Mouse (Mus musculus): Measurements from ENCODE around the gene Gm10203.
"Not testable (repeated sequence)": the region's sequence is repeated elsewhere in the genome, so short reads cannot be mapped to it uniquely, and the experiment has no call there.

The Gm10203 gene

GRCm38 (mm10) chr6:149135631-149136030, 5.7 kb downstream of the Gm10203 start:
- no peak for DNase-seq

GRCm38 (mm10) chr6:149137936-149138335, 8.0 kb downstream of the Gm10203 start:
- no peak for DNase-seq

GRCm38 (mm10) chr6:149139011-149139410, 9.0 kb downstream of the Gm10203 start:
- DNase-seq = no peak

- DNase-seq = no peak
These were observed 9.5 kb downstream of the Gm10203 start, which contains the start of gene Etfbkmt for GRCm38 (mm10) chr6:149139471-149139870. Etfbkmt (plus strand) TSS chr6:149139849.

- peak; percentile 92 for DNase-seq
These were observed 11.6 kb downstream of the Gm10203 start for GRCm38 (mm10) chr6:149141393-149142173.

GRCm38 (mm10) chr6:149145143-149145542, 15.2 kb downstream of the Gm10203 start:
- DNase-seq = no peak

GRCm38 (mm10) chr6:149148436-149149229, 18.7 kb downstream of the Gm10203 start:
- peak; percentile 25 for DNase-seq

- no peak for DNase-seq
These were observed 22.1 kb downstream of the Gm10203 start for GRCm38 (mm10) chr6:149152119-149152518.

- DNase-seq = no peak
These were observed 23.6 kb downstream of the Gm10203 start for GRCm38 (mm10) chr6:149153473-149154115.

- DNase-seq = peak; percentile 16
These were observed 24.4 kb downstream of the Gm10203 start for GRCm38 (mm10) chr6:149154116-149155030.

GRCm38 (mm10) chr6:149155031-149155841, 25.3 kb downstream of the Gm10203 start:
- peak; percentile 40 for DNase-seq

- peak; percentile 67 for DNase-seq
These were observed 37.1 kb downstream of the Gm10203 start for GRCm38 (mm10) chr6:149167038-149167437.

- no peak for DNase-seq
These were observed 37.7 kb downstream of the Gm10203 start for GRCm38 (mm10) chr6:149167672-149168071.

- no peak for DNase-seq
These were observed 38.5 kb downstream of the Gm10203 start for GRCm38 (mm10) chr6:149168436-149168835.

GRCm38 (mm10) chr6:149169965-149170364, 40.0 kb downstream of the Gm10203 start:
- DNase-seq = not testable (repeated sequence)

GRCm38 (mm10) chr6:149173831-149174625, 44.1 kb downstream of the Gm10203 start:
- peak; percentile 35 for DNase-seq

- peak; percentile 55 for DNase-seq
These were observed 45.1 kb downstream of the Gm10203 start for GRCm38 (mm10) chr6:149174932-149175570.

- DNase-seq = no peak
These were observed 49.1 kb downstream of the Gm10203 start for GRCm38 (mm10) chr6:149179064-149179463.

Data from lung, postnatal 36 days (tissue).